Mouse (Mus musculus): ENCODE data around the gene 1600015I10Rik. TPM values are rescaled to one million over a fixed set of nuclear protein-coding genes. Genes with fewer than 3 reads are reported as not detected.

1600015I10Rik gene
- polyA plus RNA-seq (2017; shearing (Covaris generic)) = not detected

DNA sequence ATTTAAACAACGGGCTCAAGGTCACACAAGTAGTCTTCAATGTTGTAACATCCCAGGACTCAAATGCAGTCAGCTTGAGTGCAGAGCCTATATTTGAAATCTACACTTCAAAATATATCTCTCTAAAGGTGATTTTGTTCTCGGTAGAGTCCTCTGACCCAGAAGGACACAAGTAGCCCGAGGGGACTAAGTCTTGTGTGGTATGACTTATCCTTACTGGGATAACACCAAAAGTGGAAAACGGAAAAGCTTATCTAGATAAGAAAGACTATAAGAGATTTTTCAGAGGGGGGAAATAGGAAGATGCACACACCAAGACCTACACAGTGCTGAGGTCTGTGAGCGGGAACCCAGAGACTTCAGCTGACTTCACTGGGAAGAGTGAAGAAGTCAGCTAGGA, at the start of gene 1600015I10Rik:
Gene 1600015I10Rik, plus strand, starts transcription at position 301 of the 400 bp plus-strand sequence.

DNA sequence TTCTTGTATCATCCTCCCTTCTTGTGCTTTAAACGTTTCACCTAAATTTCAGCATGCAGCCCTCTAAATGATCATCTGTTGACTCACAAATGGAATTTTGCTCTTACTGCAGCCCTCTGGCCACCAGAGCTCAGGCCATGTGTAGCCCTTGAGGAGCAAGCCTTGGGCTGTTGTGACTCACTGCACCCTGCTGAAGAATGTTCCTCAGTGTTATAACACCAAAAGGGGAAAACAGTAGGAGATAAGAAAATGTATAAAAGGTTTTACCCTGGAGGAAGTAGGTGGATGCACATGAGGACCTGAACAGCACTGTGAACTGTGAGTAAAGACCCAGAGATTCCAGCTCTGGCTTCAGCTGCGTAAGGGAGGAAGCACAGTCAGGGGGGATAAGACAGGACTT, 45.0 kb downstream of the 1600015I10Rik start, which contains the start of gene Doxl2:
Gene Doxl2, plus strand, starts transcription at position 301 of the 400 bp plus-strand sequence.

Other genes starting within 250 kb of the 1600015I10Rik start
- gene Gimap4, start 245.3 kb upstream of the 1600015I10Rik start, polyA plus RNA-seq (2017; shearing (Covaris generic)) = 1,649 TPM
- 1,052 TPM for gene Gimap6, start 221.7 kb upstream of the 1600015I10Rik start, polyA plus RNA-seq (2017; shearing (Covaris generic))
- 35.7 TPM for gene Gm28053, start 211.3 kb upstream of the 1600015I10Rik start, polyA plus RNA-seq (2017; shearing (Covaris generic))
- 547 TPM for gene Gimap7, start 211.3 kb upstream of the 1600015I10Rik start, polyA plus RNA-seq (2017; shearing (Covaris generic))
- gene Gimap1, start 190.8 kb upstream of the 1600015I10Rik start, polyA plus RNA-seq (2017; shearing (Covaris generic)) = 363 TPM
- 234 TPM for gene Gimap5, start 183.7 kb upstream of the 1600015I10Rik start, polyA plus RNA-seq (2017; shearing (Covaris generic))
- 2,400 TPM for gene Gimap3, start 159.0 kb upstream of the 1600015I10Rik start, polyA plus RNA-seq (2017; shearing (Covaris generic))
- gene Tmem176a, start 89.0 kb upstream of the 1600015I10Rik start, polyA plus RNA-seq (2017; shearing (Covaris generic)) = 10.3 TPM
- 15.7 TPM for gene Tmem176b, start 88.4 kb upstream of the 1600015I10Rik start, polyA plus RNA-seq (2017; shearing (Covaris generic))
- 0.35 TPM for gene Aoc1, start 57.0 kb upstream of the 1600015I10Rik start, polyA plus RNA-seq (2017; shearing (Covaris generic))
- not detected for gene Doxl2, start 45.1 kb downstream of the 1600015I10Rik start, polyA plus RNA-seq (2017; shearing (Covaris generic))
- gene Svs1, start 57.0 kb downstream of the 1600015I10Rik start, polyA plus RNA-seq (2017; shearing (Covaris generic)) = not detected
- gene Gpnmb, start 106.7 kb downstream of the 1600015I10Rik start, polyA plus RNA-seq (2017; shearing (Covaris generic)) = 2.0 TPM
- 33.0 TPM for gene Malsu1, start 143.9 kb downstream of the 1600015I10Rik start, polyA plus RNA-seq (2017; shearing (Covaris generic))

Data from inflammation-experienced regulatory T-cells, adult 16 weeks (primary cell).